Mouse (Mus musculus) ES-E14 (cell line): ENCODE results near the gene Hps3.
"Not testable (repeated sequence)": the region's sequence is repeated elsewhere in the genome, so short reads cannot be mapped to it uniquely, and the experiment has no call there.

Experiments used
- CHD2 ChIP-seq: IDR thresholded peaks from 2 replicates; pipeline ENCODE4 v1.6.1; 2014; ENCODE audit warnings: mild to moderate bottlenecking, low read depth, low read length, inconsistent platforms
- HCFC1 ChIP-seq: IDR thresholded peaks from 2 replicates; pipeline ENCODE4 v1.6.1; 2012; ENCODE audit warnings: low read length, inconsistent platforms, borderline replicate concordance; ENCODE audit not compliant: insufficient read depth
- MAFK ChIP-seq: IDR thresholded peaks from 2 replicates; pipeline ENCODE4 v1.6.1; 2014; ENCODE audit warnings: mild to moderate bottlenecking, low read depth, low read length, inconsistent platforms; ENCODE audit not compliant: insufficient read depth
- ZC3H11A ChIP-seq: IDR thresholded peaks from 2 replicates; pipeline ENCODE4 v1.6.1; 2012; ENCODE audit warnings: low read depth, mild to moderate bottlenecking, inconsistent platforms, low read length, borderline replicate concordance

DNA sequence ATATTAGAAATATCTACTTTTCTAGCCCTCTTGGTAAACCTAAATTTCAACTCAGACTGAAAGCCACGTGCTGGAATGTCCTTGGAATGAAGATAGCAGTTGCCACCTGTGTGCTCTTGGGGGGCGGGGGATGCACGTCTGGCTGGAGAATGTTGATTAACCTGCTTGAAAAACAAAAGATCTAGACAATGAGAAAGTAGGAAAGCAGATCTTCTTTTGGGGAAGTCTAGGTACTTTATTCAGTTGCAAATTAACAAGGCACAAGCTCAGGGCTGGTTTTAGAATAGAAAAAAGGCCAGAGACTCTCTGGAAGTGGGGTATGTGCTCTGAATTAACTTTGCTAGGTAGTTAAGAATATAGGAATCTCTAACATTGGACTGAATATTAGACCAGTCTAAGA is 9.6 kb upstream of the Hps3 start:
- TF ChIP-seq HCFC1, CHD2, ZC3H11A, MAFK: not testable (repeated sequence)
